Mouse (Mus musculus) ES-Bruce4 (cell line): Measurements from ENCODE around the gene Wrap73.

Source experiments
- CTCF ChIP-seq: IDR thresholded peaks from one replicate; pipeline ENCODE4 v1.8.1; 2011; ENCODE audit warnings: low read depth, low read length
- POLR2A ChIP-seq: IDR thresholded peaks from one replicate; pipeline ENCODE4 v1.8.1; 2011; ENCODE audit warnings: low read length; ENCODE audit not compliant: insufficient read depth

GRCm38 (mm10) chr4:154163296-154163695 lies 21.1 kb downstream of the Wrap73 start:
- TF ChIP-seq CTCF (peak; percentile 91), POLR2A (no peak)
